Mouse (Mus musculus) MEL (cell line): ENCODE results near the gene Tmc8.

Experiments used
- CHD2 ChIP-seq: IDR thresholded peaks from 2 replicates; pipeline ENCODE4 v1.6.1; 2011; ENCODE audit warnings: low read length, improper control_type of control experiment
- CTCF ChIP-seq, 3 experiments: IDR thresholded peaks in 2 of 3; conservative IDR thresholded peaks in 1 of 3; 2 replicates each; pipeline ENCODE4 v1.5.1; 2011 to 2012; ENCODE audit warnings: low read length in 3 of 3, low read depth in 2 of 3, mild to moderate bottlenecking in 2 of 3, improper control_type of control experiment in 1 of 3, inconsistent platforms in 1 of 3, mixed read lengths in 1 of 3, moderate library complexity in 1 of 3; ENCODE audit not compliant: control insufficient read depth in 1 of 3, insufficient read depth in 1 of 3, poor library complexity in 1 of 3, severe bottlenecking in 1 of 3
- GATA1 ChIP-seq: IDR thresholded peaks from 2 replicates; pipeline ENCODE4 v1.6.1; 2011; ENCODE audit warnings: low read depth, low read length, improper control_type of control experiment
- MYC ChIP-seq: IDR thresholded peaks from 2 replicates; pipeline ENCODE4 v1.6.1; 2011; ENCODE audit warnings: low read depth, mild to moderate bottlenecking, low read length, improper control_type of control experiment, moderate library complexity
- POLR2A ChIP-seq, 2 experiments: IDR thresholded peaks; 2 replicates each; pipeline ENCODE4 v1.6.1; 2011 to 2012; ENCODE audit warnings: low read length in 2 of 2, mild to moderate bottlenecking in 2 of 2, control low read depth in 1 of 2, improper control_type of control experiment in 1 of 2, low read depth in 1 of 2, moderate library complexity in 1 of 2; ENCODE audit not compliant: control insufficient read depth in 1 of 2, insufficient read depth in 1 of 2, poor library complexity in 1 of 2
- POLR2AphosphoS2 ChIP-seq: IDR thresholded peaks from 2 replicates; pipeline ENCODE4 v1.6.1; 2011; ENCODE audit warnings: low read length, improper control_type of control experiment
- SMC3 ChIP-seq: IDR thresholded peaks from 2 replicates; pipeline ENCODE4 v1.6.1; 2011; ENCODE audit warnings: low read depth, low read length, improper control_type of control experiment
- TAL1 ChIP-seq: IDR thresholded peaks from 2 replicates; pipeline ENCODE4 v1.6.1; 2012; ENCODE audit warnings: mild to moderate bottlenecking, inconsistent platforms, low read length, moderate library complexity, mixed read lengths
- TBP ChIP-seq: IDR thresholded peaks from 2 replicates; pipeline ENCODE4 v1.8.0; 2011; ENCODE audit warnings: low read depth, low read length, improper control_type of control experiment
- USF1 ChIP-seq: IDR thresholded peaks from 2 replicates; pipeline ENCODE4 v1.6.1; 2014; ENCODE audit warnings: low read depth, mild to moderate bottlenecking, inconsistent platforms, low read length, improper control_type of control experiment, moderate library complexity
- ZC3H11A ChIP-seq: IDR thresholded peaks from 2 replicates; pipeline ENCODE4 v1.6.1; 2012; ENCODE audit warnings: low read depth, mild to moderate bottlenecking, inconsistent platforms, low read length, improper control_type of control experiment

GRCm38 (mm10) chr11:117819095-117819494 is 37.2 kb downstream of the Tmc8 start:
- no peak for TF ChIP-seq CHD2
- 0 out of 2 replicates have a peak, but pooled peaks have one; percentile 4 for TF ChIP-seq SMC3
- TF ChIP-seq CTCF (IDR thresholded peaks at IDR 0.05 in 2 of 3, conservative IDR thresholded peaks at IDR 0.05 in 1 of 3; ENCODE audit: control insufficient read depth in 1 of 3, insufficient read depth in 1 of 3, low read depth in 2 of 3, low read length in 3 of 3, poor library complexity in 1 of 3, severe bottlenecking in 1 of 3), result no peak
- TF ChIP-seq TBP, result no peak
- no peak for TF ChIP-seq POLR2A (IDR thresholded peaks at IDR 0.05; ENCODE audit: control insufficient read depth in 1 of 2, insufficient read depth in 1 of 2, low read depth in 1 of 2, low read length in 2 of 2, poor library complexity in 1 of 2)
- no peak; the same call in 1 of the 2 replicates for TF ChIP-seq POLR2AphosphoS2
- TF ChIP-seq TAL1, result no peak
- TF ChIP-seq GATA1, result no peak
- no peak for TF ChIP-seq ZC3H11A
- no peak for TF ChIP-seq MYC
- no peak for TF ChIP-seq USF1
